Mouse (Mus musculus) embryonic fibroblast, embryonic 13.5 days (primary cell): ENCODE data around the gene Wasl.

Experiments
- CTCF ChIP-seq: IDR thresholded peaks from 2 replicates; pipeline ENCODE4 v1.5.1; 2011; ENCODE audit warnings: mild to moderate bottlenecking, control low read depth, low read length, moderate library complexity, borderline replicate concordance; ENCODE audit not compliant: insufficient read depth
- POLR2A ChIP-seq: IDR thresholded peaks from 2 replicates; pipeline ENCODE4 v1.6.1; 2011; ENCODE audit warnings: low read depth, mild to moderate bottlenecking, control low read depth, low read length, moderate library complexity

DNA sequence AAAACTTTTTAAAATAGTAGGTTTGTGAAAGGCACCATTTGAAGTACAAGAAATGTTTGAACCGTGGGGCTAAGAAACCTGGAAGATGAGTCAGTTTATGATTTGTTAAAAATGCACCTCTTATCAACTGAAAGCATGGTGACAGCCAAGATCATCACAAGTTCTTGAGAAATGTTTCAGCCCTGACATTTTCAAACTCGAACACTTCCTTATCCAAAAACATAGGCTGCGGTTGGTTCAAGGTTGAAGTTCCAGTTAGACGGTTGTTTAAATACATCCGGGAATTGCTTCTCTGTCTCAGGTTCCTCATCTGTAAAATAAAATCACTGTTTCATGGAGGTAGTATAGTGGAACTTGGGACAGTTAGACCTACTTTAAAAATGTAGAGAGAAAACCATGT is 1.4 kb upstream of the Wasl start:
- no peak for TF ChIP-seq POLR2A
- TF ChIP-seq CTCF, result no peak
